Mouse (Mus musculus) CH12.LX (cell line): ENCODE measurements around the gene Cldn34b2.

Experiments used
- CTCF ChIP-seq, 2 experiments: IDR thresholded peaks in 1 of 2; conservative IDR thresholded peaks in 1 of 2; 2 replicates each; pipeline ENCODE4 v1.5.1; 2011 to 2012; ENCODE audit warnings: low read depth in 2 of 2, low read length in 2 of 2, improper control_type of control experiment in 1 of 2, inconsistent platforms in 1 of 2, mild to moderate bottlenecking in 1 of 2, moderate library complexity in 1 of 2
- EP300 ChIP-seq: IDR thresholded peaks from 2 replicates; pipeline ENCODE4 v1.6.1; 2011; ENCODE audit warnings: low read length, improper control_type of control experiment
- ETS1 ChIP-seq: conservative IDR thresholded peaks from 2 replicates; pipeline ENCODE4 v1.6.1; 2012; ENCODE audit warnings: low read depth, mild to moderate bottlenecking, inconsistent platforms, low read length, improper control_type of control experiment, moderate library complexity
- KAT2A ChIP-seq: IDR thresholded peaks from 2 replicates; pipeline ENCODE4 v1.6.1; 2012; ENCODE audit warnings: low read length, improper control_type of control experiment, inconsistent platforms; ENCODE audit not compliant: insufficient replicate concordance
- MAFK ChIP-seq: IDR thresholded peaks from 2 replicates; pipeline ENCODE4 v1.6.1; 2011; ENCODE audit warnings: low read length, improper control_type of control experiment; ENCODE audit not compliant: insufficient replicate concordance
- MEF2A ChIP-seq: IDR thresholded peaks from 2 replicates; pipeline ENCODE4 v1.6.1; 2014; ENCODE audit warnings: low read depth, mild to moderate bottlenecking, inconsistent platforms, low read length, improper control_type of control experiment, borderline replicate concordance
- POLR2A ChIP-seq: IDR thresholded peaks from 2 replicates; pipeline ENCODE4 v1.6.1; 2011; ENCODE audit warnings: low read depth, mild to moderate bottlenecking, improper control_type of control experiment, low read length
- RCOR1 ChIP-seq: conservative IDR thresholded peaks from 2 replicates; pipeline ENCODE4 v1.6.1; 2012; ENCODE audit warnings: low read depth, mild to moderate bottlenecking, inconsistent platforms, low read length, improper control_type of control experiment
- TCF12 ChIP-seq: IDR thresholded peaks from 2 replicates; pipeline ENCODE4 v1.6.1; 2014; ENCODE audit warnings: low read depth, mild to moderate bottlenecking, inconsistent platforms, low read length, improper control_type of control experiment
- USF1 ChIP-seq: IDR thresholded peaks from 2 replicates; pipeline ENCODE4 v1.6.1; 2014; ENCODE audit warnings: low read depth, mild to moderate bottlenecking, inconsistent platforms, low read length, improper control_type of control experiment
- ZC3H11A ChIP-seq: IDR thresholded peaks from 2 replicates; pipeline ENCODE4 v1.6.1; 2012; ENCODE audit warnings: low read depth, mild to moderate bottlenecking, inconsistent platforms, low read length, improper control_type of control experiment

DNA sequence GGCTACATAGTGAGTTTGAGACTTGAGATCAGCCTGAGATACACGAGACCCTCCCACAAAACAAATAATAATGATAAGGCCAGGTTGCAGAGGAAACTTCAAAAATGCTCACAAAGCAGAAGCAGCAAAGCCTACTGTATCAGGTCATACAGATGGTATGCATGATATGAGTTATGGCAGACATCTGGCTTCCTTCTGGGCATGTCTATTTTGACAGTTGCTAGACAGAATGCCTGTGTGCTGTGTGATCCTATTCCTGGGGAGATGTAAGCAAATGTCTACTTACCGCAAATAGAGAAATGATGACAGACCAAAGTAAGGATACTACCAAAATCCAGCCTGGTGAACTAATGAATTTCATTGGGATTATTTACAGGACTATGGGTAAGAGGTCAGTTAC lies 38.1 kb upstream of the Cldn34b2 start:
- no peak for TF ChIP-seq CTCF (conservative IDR thresholded peaks at IDR 0.05 in 1 of 2, IDR thresholded peaks at IDR 0.05 in 1 of 2; ENCODE audit: low read depth in 2 of 2, low read length in 2 of 2)
- TF ChIP-seq TCF12, result no peak
- TF ChIP-seq KAT2A, result no peak
- TF ChIP-seq ZC3H11A, result no peak
- TF ChIP-seq ETS1, result no peak
- no peak for TF ChIP-seq RCOR1
- TF ChIP-seq USF1, result no peak
- TF ChIP-seq MAFK, result no peak
- TF ChIP-seq POLR2A, result no peak
- TF ChIP-seq EP300, result no peak
- TF ChIP-seq MEF2A, result no peak
